Mouse (Mus musculus): ENCODE measurements around the gene Odc1. TPM values are rescaled to one million over a fixed set of nuclear protein-coding genes. Genes with fewer than 3 reads are reported as not detected.

Odc1 gene
- polyA plus RNA-seq, 2 experiments: 178 to 223 TPM

GRCm38 (mm10) chr12:17578601-17579000 lies 34.0 kb downstream of the Odc1 start:
- DNase-seq (ENCODE audit: low spot score): no peak

DNA sequence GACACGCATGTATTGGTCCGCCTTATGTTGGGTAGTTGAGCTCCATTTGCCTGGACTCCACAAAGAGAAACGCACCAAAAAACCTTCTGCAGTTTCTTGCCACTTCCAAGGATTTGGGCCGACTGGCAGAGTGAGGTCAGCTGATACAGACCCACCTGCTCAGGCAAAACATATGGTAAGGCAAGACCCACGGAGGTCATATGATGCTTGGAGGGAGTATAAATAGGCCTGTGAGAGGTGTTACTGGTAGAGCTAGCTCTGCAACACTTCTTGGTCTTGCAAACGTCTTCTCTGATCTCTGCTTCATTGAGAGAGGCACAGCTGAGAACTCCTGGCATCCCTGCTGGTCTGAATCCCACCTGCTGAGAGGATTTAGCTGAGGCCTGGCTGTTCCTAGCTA lies 36.4 kb downstream of the Odc1 start:
- H3K27ac ChIP-seq (replicated peaks; ENCODE audit: low read depth, low read length): no peak overlapping the region

More at GRCm38 (mm10) chr12:17578601-17579000, 34.0 kb downstream of the Odc1 start:
- TF ChIP-seq POLR2A (IDR thresholded peaks at IDR 0.05; ENCODE audit: borderline replicate concordance, extremely low read depth, insufficient read depth, insufficient read length): no peak
- H3K9ac ChIP-seq (ENCODE audit: low read depth, low read length, severe bottlenecking): no peak overlapping the region
- H3K27me3 ChIP-seq (ENCODE audit: control insufficient read depth, insufficient read depth, low read length): no peaks in the 10 kb centered on the region
- no peak overlapping the region for H3K4me3 ChIP-seq (replicated peaks; ENCODE audit: low read length)
- ATAC-seq (ENCODE audit: low FRiP score, low read depth): no peak
- no peak overlapping the region for H3K27ac ChIP-seq (replicated peaks; ENCODE audit: low read depth, low read length)
- H3K9me3 ChIP-seq (ENCODE audit: control insufficient read depth, low read length): no peaks in the 10 kb centered on the region
- no peaks in the 10 kb centered on the region for H3K4me1 ChIP-seq (ENCODE audit: control insufficient read depth, insufficient read depth, low read length)
- no peaks in the 10 kb centered on the region for H3K36me3 ChIP-seq (ENCODE audit: control insufficient read depth, insufficient read depth, low read length)
- no peak overlapping the region for H3K4me2 ChIP-seq (replicated peaks; ENCODE audit: low read depth, low read length, severe bottlenecking)
- WGBS: 32% methylated on average over 4 of the region's 4 CpGs

GRCm38 (mm10) chr12:17582406-17582805 lies 37.8 kb downstream of the Odc1 start:
- TF ChIP-seq POLR2A (IDR thresholded peaks at IDR 0.05; ENCODE audit: borderline replicate concordance, extremely low read depth, insufficient read depth, insufficient read length): no peak
- Histone ChIP-seq H3K27ac (replicated peaks; ENCODE audit: low read depth, low read length) (no peak overlapping the region), H3K27me3 (ENCODE audit: control insufficient read depth, insufficient read depth, low read length) (no peaks in the 10 kb centered on the region), H3K4me1 (ENCODE audit: control insufficient read depth, insufficient read depth, low read length) (0 out of 2 replicates have a peak, but pooled peaks cover 4% of the 10 kb centered on the region), H3K9ac (ENCODE audit: low read depth, low read length, severe bottlenecking) (no peak overlapping the region), H3K9me3 (ENCODE audit: control insufficient read depth, low read length) (no peaks in the 10 kb centered on the region), H3K36me3 (ENCODE audit: control insufficient read depth, insufficient read depth, low read length) (no peaks in the 10 kb centered on the region), H3K4me2 (replicated peaks; ENCODE audit: low read depth, low read length, severe bottlenecking) (no peak overlapping the region), H3K4me3 (replicated peaks; ENCODE audit: low read length) (no peak overlapping the region)
- DNase-seq (ENCODE audit: low spot score) (no peak), ATAC-seq (ENCODE audit: low FRiP score, low read depth) (no peak)
- 95% methylated on average over 4 of the region's 4 CpGs for WGBS

More for the DNA sequence above, 36.4 kb downstream of the Odc1 start:
- WGBS: 66% methylated on average over 6 of the region's 6 CpGs
- Histone ChIP-seq H3K4me1 (ENCODE audit: control insufficient read depth, insufficient read depth, low read length) (0 out of 2 replicates have a peak, but pooled peaks cover 4% of the 10 kb centered on the region), H3K4me2 (replicated peaks; ENCODE audit: low read depth, low read length, severe bottlenecking) (no peak overlapping the region), H3K36me3 (ENCODE audit: control insufficient read depth, insufficient read depth, low read length) (no peaks in the 10 kb centered on the region), H3K9me3 (ENCODE audit: control insufficient read depth, low read length) (no peaks in the 10 kb centered on the region), H3K27me3 (ENCODE audit: control insufficient read depth, insufficient read depth, low read length) (no peaks in the 10 kb centered on the region), H3K9ac (ENCODE audit: low read depth, low read length, severe bottlenecking) (no peak overlapping the region), H3K4me3 (replicated peaks; ENCODE audit: low read length) (no peak overlapping the region)
- no peak for TF ChIP-seq POLR2A (IDR thresholded peaks at IDR 0.05; ENCODE audit: borderline replicate concordance, extremely low read depth, insufficient read depth, insufficient read length)
- DNase-seq (ENCODE audit: low spot score) (no peak), ATAC-seq (ENCODE audit: low FRiP score, low read depth) (no peak)

- WGBS: 21% methylated on average over 3 of the region's 3 CpGs
- H3K36me3 ChIP-seq (ENCODE audit: control insufficient read depth, insufficient read depth, low read length): no peaks in the 10 kb centered on the region
- no peak overlapping the region for H3K4me2 ChIP-seq (replicated peaks; ENCODE audit: low read depth, low read length, severe bottlenecking)
- H3K27ac ChIP-seq (replicated peaks; ENCODE audit: low read depth, low read length): no peak overlapping the region
- no peak overlapping the region for H3K4me3 ChIP-seq (replicated peaks; ENCODE audit: low read length)
- no peak for TF ChIP-seq POLR2A (IDR thresholded peaks at IDR 0.05; ENCODE audit: borderline replicate concordance, extremely low read depth, insufficient read depth, insufficient read length)
- 0 out of 2 replicates have a peak, but pooled peaks cover 4% of the 10 kb centered on the region for H3K4me1 ChIP-seq (ENCODE audit: control insufficient read depth, insufficient read depth, low read length)
- H3K9me3 ChIP-seq (ENCODE audit: control insufficient read depth, low read length): no peaks in the 10 kb centered on the region
- ATAC-seq (ENCODE audit: low FRiP score, low read depth): peak; percentile 44
- DNase-seq (ENCODE audit: low spot score): peak; percentile 49
- no peaks in the 10 kb centered on the region for H3K27me3 ChIP-seq (ENCODE audit: control insufficient read depth, insufficient read depth, low read length)
- no peak overlapping the region for H3K9ac ChIP-seq (ENCODE audit: low read depth, low read length, severe bottlenecking)
Observed at GRCm38 (mm10) chr12:17583860-17584259, 39.3 kb downstream of the Odc1 start.

DNA sequence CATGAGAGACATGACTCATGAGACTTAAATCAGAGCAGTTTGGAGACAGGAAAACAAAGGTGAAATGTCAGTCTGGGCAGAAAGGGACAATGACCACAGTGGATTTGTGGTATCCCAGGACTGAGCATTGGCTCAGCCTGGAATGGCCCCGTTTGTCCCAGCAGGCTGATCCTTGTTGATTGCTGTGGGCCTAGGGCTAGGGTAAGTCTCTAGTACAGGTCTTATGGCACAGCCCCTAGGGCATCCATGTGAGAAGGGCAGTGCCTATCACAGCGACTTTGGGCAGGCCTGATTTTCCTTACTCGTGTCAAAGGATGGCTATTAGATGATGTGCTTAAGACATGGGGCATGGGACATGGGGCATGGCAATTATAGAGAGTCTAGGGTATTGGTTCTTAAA lies 41.4 kb downstream of the Odc1 start:
- Histone ChIP-seq H3K4me1 (ENCODE audit: control insufficient read depth, insufficient read depth, low read length) (0 out of 2 replicates have a peak, but pooled peaks cover 4% of the 10 kb centered on the region), H3K4me2 (replicated peaks; ENCODE audit: low read depth, low read length, severe bottlenecking) (no peak overlapping the region), H3K9me3 (ENCODE audit: control insufficient read depth, low read length) (no peaks in the 10 kb centered on the region), H3K4me3 (replicated peaks; ENCODE audit: low read length) (no peak overlapping the region), H3K27ac (replicated peaks; ENCODE audit: low read depth, low read length) (no peak overlapping the region), H3K27me3 (ENCODE audit: control insufficient read depth, insufficient read depth, low read length) (no peaks in the 10 kb centered on the region), H3K36me3 (ENCODE audit: control insufficient read depth, insufficient read depth, low read length) (no peaks in the 10 kb centered on the region), H3K9ac (ENCODE audit: low read depth, low read length, severe bottlenecking) (no peak overlapping the region)
- 80% methylated on average over 3 of the region's 3 CpGs for WGBS
- ATAC-seq (ENCODE audit: low FRiP score, low read depth) (no peak), DNase-seq (ENCODE audit: low spot score) (no peak)
- TF ChIP-seq POLR2A (IDR thresholded peaks at IDR 0.05; ENCODE audit: borderline replicate concordance, extremely low read depth, insufficient read depth, insufficient read length): no peak

DNA sequence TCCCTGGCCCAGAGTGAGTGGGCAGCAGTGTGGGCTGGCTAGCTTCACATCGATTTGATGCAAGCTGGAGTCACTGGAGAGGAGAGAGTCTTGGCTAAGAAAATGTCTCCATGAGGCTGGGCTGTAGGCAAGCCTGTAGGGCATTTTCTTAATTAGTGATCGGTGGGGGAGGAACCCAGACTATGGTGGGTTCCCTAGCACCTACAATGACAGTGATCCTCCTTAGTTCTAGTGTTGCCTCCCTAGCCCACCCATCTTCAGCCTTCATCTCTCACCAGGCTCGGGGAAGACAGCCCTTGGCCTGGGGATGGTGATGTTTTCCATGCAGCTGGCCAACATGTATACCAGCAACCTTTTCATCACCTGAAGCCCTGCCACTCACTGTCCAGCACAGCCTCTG lies 43.8 kb downstream of the Odc1 start:
- no peak for TF ChIP-seq POLR2A (IDR thresholded peaks at IDR 0.05; ENCODE audit: borderline replicate concordance, extremely low read depth, insufficient read depth, insufficient read length)
- Histone ChIP-seq H3K27me3 (ENCODE audit: control insufficient read depth, insufficient read depth, low read length) (no peaks in the 10 kb centered on the region), H3K4me1 (ENCODE audit: control insufficient read depth, insufficient read depth, low read length) (0 out of 2 replicates have a peak, but pooled peaks cover 4% of the 10 kb centered on the region), H3K4me2 (replicated peaks; ENCODE audit: low read depth, low read length, severe bottlenecking) (no peak overlapping the region), H3K27ac (replicated peaks; ENCODE audit: low read depth, low read length) (no peak overlapping the region), H3K4me3 (replicated peaks; ENCODE audit: low read length) (no peak overlapping the region), H3K36me3 (ENCODE audit: control insufficient read depth, insufficient read depth, low read length) (no peaks in the 10 kb centered on the region), H3K9me3 (ENCODE audit: control insufficient read depth, low read length) (no peaks in the 10 kb centered on the region), H3K9ac (ENCODE audit: low read depth, low read length, severe bottlenecking) (no peak overlapping the region)
- ATAC-seq (ENCODE audit: low FRiP score, low read depth): no peak
- no peak for DNase-seq (ENCODE audit: low spot score)
- WGBS: 80% methylated on average over 3 of the region's 3 CpGs
